Mouse (Mus musculus): ENCODE measurements around the gene Homer2. TPM values are rescaled to one million over a fixed set of nuclear protein-coding genes. Genes with fewer than 3 reads are reported as not detected.

The Homer2 gene
- polyA plus RNA-seq, 1 experiment from 2014 or later, result 33.8 TPM

DNA sequence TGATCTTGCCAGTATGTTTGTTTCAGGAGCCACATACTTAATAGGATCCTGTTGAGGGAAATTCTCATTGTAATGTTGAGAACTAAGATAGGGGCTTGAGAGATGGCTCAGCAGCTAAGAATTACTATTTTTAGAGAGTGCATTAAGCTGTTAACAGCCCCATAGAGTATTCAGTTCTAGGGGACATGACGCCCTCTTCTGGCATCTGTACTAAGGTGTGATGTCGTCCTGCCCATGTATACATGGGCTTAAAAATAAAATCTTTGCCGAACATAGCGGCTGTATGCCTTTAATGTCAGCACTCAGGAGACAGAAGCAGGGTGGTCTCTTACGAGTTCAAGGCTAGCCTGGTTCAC, 136.6 kb downstream of the Homer2 start:
- Histone ChIP-seq H3K36me3 (ENCODE audit: control insufficient read depth, insufficient read depth, low read length) (peaks cover 3% of the 10 kb centered on the region; the same call in 1 of the 2 replicates), H3K9ac (ENCODE audit: low read length) (no peak overlapping the region), H3K4me2 (ENCODE audit: low read length) (peak overlapping the region; percentile 69), H3K27me3 (replicated peaks; ENCODE audit: control insufficient read depth, insufficient read depth, low read length) (no peaks in the 10 kb centered on the region), H3K4me1 (replicated peaks; ENCODE audit: control insufficient read depth, insufficient read depth, low read length) (peaks cover 5% of the 10 kb centered on the region; the same call in 1 of the 2 replicates), H3K4me3 (ENCODE audit: low read depth, low read length) (peak overlapping the region; percentile 78), H3K27ac (ENCODE audit: low read depth) (0 out of 2 replicates have a peak overlapping the region, but pooled peaks have one; percentile 88), H3K9me3 (ENCODE audit: control insufficient read depth, low read length) (no peaks in the 10 kb centered on the region)
- under 1% methylated on average over 5 of the region's 5 CpGs for WGBS
- no peak for ATAC-seq (replicated peaks; ENCODE audit: low FRiP score, low TSS enrichment, low read depth)
- DNase-seq (ENCODE audit: low spot score), result no peak

GRCm38 (mm10) chr7:81570271-81570670, 137.1 kb downstream of the Homer2 start:
- ATAC-seq (replicated peaks; ENCODE audit: low FRiP score, low TSS enrichment, low read depth) (no peak), DNase-seq (ENCODE audit: low spot score) (no peak)
- 82% methylated on average over 3 of the region's 3 CpGs for WGBS
- H3K27ac ChIP-seq (ENCODE audit: low read depth), result no peak overlapping the region
- no peak overlapping the region for H3K9ac ChIP-seq (ENCODE audit: low read length)
- H3K4me3 ChIP-seq (ENCODE audit: low read depth, low read length), result no peak overlapping the region
- no peaks in the 10 kb centered on the region for H3K9me3 ChIP-seq (ENCODE audit: control insufficient read depth, low read length)
- H3K27me3 ChIP-seq (replicated peaks; ENCODE audit: control insufficient read depth, insufficient read depth, low read length), result no peaks in the 10 kb centered on the region
- H3K36me3 ChIP-seq (ENCODE audit: control insufficient read depth, insufficient read depth, low read length), result no peaks in the 10 kb centered on the region
- H3K4me1 ChIP-seq (replicated peaks; ENCODE audit: control insufficient read depth, insufficient read depth, low read length), result peaks cover 5% of the 10 kb centered on the region; the same call in 1 of the 2 replicates
- no peak overlapping the region for H3K4me2 ChIP-seq (ENCODE audit: low read length)

DNA sequence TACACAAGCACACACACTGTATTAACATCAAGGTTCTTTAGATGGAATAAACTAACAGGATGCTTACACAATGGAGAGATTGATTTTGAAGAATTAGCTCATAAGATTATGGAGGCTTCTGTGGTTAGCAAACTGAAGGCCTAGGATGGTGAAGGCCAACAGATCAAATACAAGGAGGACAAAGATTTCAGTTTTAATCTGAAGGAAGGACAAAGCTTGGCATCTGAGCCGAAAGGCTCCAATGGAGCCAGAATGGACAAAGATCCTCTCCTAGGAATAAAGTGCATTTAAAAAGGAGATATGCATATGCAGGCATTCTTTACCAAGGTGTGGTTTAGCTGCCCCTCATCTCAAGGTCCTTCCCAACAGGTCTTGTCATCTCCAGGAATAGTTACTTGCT, 137.5 kb downstream of the Homer2 start:
- ATAC-seq (replicated peaks; ENCODE audit: low FRiP score, low TSS enrichment, low read depth), result no peak

GRCm38 (mm10) chr7:81567396-81567795, 139.9 kb downstream of the Homer2 start:
- no peaks in the 10 kb centered on the region; the same call in 1 of the 2 replicates for H3K4me1 ChIP-seq (replicated peaks; ENCODE audit: control insufficient read depth, insufficient read depth, low read length)
- DNase-seq (ENCODE audit: low spot score), result no peak
- H3K4me3 ChIP-seq (ENCODE audit: low read depth, low read length), result no peak overlapping the region
- no peak overlapping the region for H3K4me2 ChIP-seq (ENCODE audit: low read length)
- 92% methylated on average over 5 of the region's 5 CpGs for WGBS
- H3K36me3 ChIP-seq (ENCODE audit: control insufficient read depth, insufficient read depth, low read length), result no peaks in the 10 kb centered on the region
- no peak overlapping the region for H3K9ac ChIP-seq (ENCODE audit: low read length)
- no peak overlapping the region for H3K27ac ChIP-seq (ENCODE audit: low read depth)
- ATAC-seq (replicated peaks; ENCODE audit: low FRiP score, low TSS enrichment, low read depth), result no peak
- no peaks in the 10 kb centered on the region for H3K27me3 ChIP-seq (replicated peaks; ENCODE audit: control insufficient read depth, insufficient read depth, low read length)
- no peaks in the 10 kb centered on the region for H3K9me3 ChIP-seq (ENCODE audit: control insufficient read depth, low read length)

More for the DNA sequence above, 137.5 kb downstream of the Homer2 start:
- Histone ChIP-seq H3K36me3 (ENCODE audit: control insufficient read depth, insufficient read depth, low read length) (no peaks in the 10 kb centered on the region), H3K4me3 (ENCODE audit: low read depth, low read length) (no peak overlapping the region), H3K4me1 (replicated peaks; ENCODE audit: control insufficient read depth, insufficient read depth, low read length) (peaks cover 5% of the 10 kb centered on the region; the same call in 1 of the 2 replicates), H3K4me2 (ENCODE audit: low read length) (no peak overlapping the region), H3K9me3 (ENCODE audit: control insufficient read depth, low read length) (no peaks in the 10 kb centered on the region), H3K9ac (ENCODE audit: low read length) (no peak overlapping the region), H3K27ac (ENCODE audit: low read depth) (no peak overlapping the region), H3K27me3 (replicated peaks; ENCODE audit: control insufficient read depth, insufficient read depth, low read length) (no peaks in the 10 kb centered on the region)
- no peak for DNase-seq (ENCODE audit: low spot score)
- 100% methylated on average over 1 of the region's 1 CpGs for WGBS

GRCm38 (mm10) chr7:81566892-81567291, 140.4 kb downstream of the Homer2 start, which contains the start of gene Fsd2:
TSS of gene Fsd2 (minus strand) at chr7:81566944.
- H3K27ac ChIP-seq (ENCODE audit: low read depth), result no peak within 1 kb of the TSS

GRCm38 (mm10) chr7:81566332-81566731, 141.0 kb downstream of the Homer2 start:
- Histone ChIP-seq H3K36me3 (ENCODE audit: control insufficient read depth, insufficient read depth, low read length) (no peaks in the 10 kb centered on the region), H3K4me2 (ENCODE audit: low read length) (no peak overlapping the region), H3K27me3 (replicated peaks; ENCODE audit: control insufficient read depth, insufficient read depth, low read length) (no peaks in the 10 kb centered on the region), H3K4me3 (ENCODE audit: low read depth, low read length) (no peak overlapping the region), H3K4me1 (replicated peaks; ENCODE audit: control insufficient read depth, insufficient read depth, low read length) (no peaks in the 10 kb centered on the region), H3K27ac (ENCODE audit: low read depth) (no peak overlapping the region), H3K9ac (ENCODE audit: low read length) (no peak overlapping the region), H3K9me3 (ENCODE audit: control insufficient read depth, low read length) (no peaks in the 10 kb centered on the region)
- no peak for DNase-seq (ENCODE audit: low spot score)
- WGBS, result 77% methylated on average over 4 of the region's 4 CpGs
- ATAC-seq (replicated peaks; ENCODE audit: low FRiP score, low TSS enrichment, low read depth), result no peak

More at GRCm38 (mm10) chr7:81566892-81567291, 140.4 kb downstream of the Homer2 start, which contains the start of gene Fsd2:
- no peak within 1 kb of the TSS for H3K4me2 ChIP-seq (ENCODE audit: low read length)
- DNase-seq (ENCODE audit: low spot score) (no peak), ATAC-seq (replicated peaks; ENCODE audit: low FRiP score, low TSS enrichment, low read depth) (no peak)
- H3K9ac ChIP-seq (ENCODE audit: low read length), result no peak within 1 kb of the TSS
- H3K4me3 ChIP-seq (ENCODE audit: low read depth, low read length), result no peak within 1 kb of the TSS
- H3K4me1 ChIP-seq (replicated peaks; ENCODE audit: control insufficient read depth, insufficient read depth, low read length), result no peaks in the 10 kb centered on the region; the same call in 1 of the 2 replicates
- 82% methylated on average over 9 of the region's 9 CpGs for WGBS
- H3K36me3 ChIP-seq (ENCODE audit: control insufficient read depth, insufficient read depth, low read length), result no peaks in the 10 kb centered on the region
- no peaks in the 10 kb centered on the region for H3K9me3 ChIP-seq (ENCODE audit: control insufficient read depth, low read length)
- H3K27me3 ChIP-seq (replicated peaks; ENCODE audit: control insufficient read depth, insufficient read depth, low read length), result no peaks in the 10 kb centered on the region

GRCm38 (mm10) chr7:81565381-81566055, 141.8 kb downstream of the Homer2 start:
- Histone ChIP-seq H3K4me2 (ENCODE audit: low read length) (no peak overlapping the region), H3K4me3 (ENCODE audit: low read depth, low read length) (no peak overlapping the region), H3K9ac (ENCODE audit: low read length) (no peak overlapping the region), H3K4me1 (replicated peaks; ENCODE audit: control insufficient read depth, insufficient read depth, low read length) (no peaks in the 10 kb centered on the region), H3K36me3 (ENCODE audit: control insufficient read depth, insufficient read depth, low read length) (no peaks in the 10 kb centered on the region), H3K27ac (ENCODE audit: low read depth) (no peak overlapping the region), H3K27me3 (replicated peaks; ENCODE audit: control insufficient read depth, insufficient read depth, low read length) (no peaks in the 10 kb centered on the region), H3K9me3 (ENCODE audit: control insufficient read depth, low read length) (no peaks in the 10 kb centered on the region)
- 64% methylated on average over 7 of the region's 7 CpGs for WGBS
- no peak for ATAC-seq (replicated peaks; ENCODE audit: low FRiP score, low TSS enrichment, low read depth)
- DNase-seq (ENCODE audit: low spot score), result no peak

DNA sequence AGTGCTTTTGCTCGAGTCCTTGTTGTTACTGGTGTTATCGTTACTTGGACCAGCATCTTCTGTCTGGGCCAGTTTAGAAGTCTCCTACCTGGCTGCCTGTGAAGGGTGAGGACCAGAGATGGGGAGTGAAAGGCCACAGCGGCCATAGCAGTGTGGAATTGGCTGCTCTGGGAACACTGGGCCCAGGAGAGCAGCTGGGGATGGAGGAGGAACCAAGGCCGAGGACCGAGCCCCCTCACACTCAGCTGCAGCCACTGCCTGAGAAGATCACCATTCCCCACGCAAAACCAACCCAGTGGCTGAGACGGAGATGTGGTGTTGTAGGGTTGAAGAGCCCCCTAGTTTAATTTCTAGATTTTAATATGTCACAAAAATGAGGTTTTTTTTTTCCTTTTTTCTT, 142.6 kb downstream of the Homer2 start:
- DNase-seq (ENCODE audit: low spot score), result no peak
- H3K9me3 ChIP-seq (ENCODE audit: control insufficient read depth, low read length), result no peaks in the 10 kb centered on the region

DNA sequence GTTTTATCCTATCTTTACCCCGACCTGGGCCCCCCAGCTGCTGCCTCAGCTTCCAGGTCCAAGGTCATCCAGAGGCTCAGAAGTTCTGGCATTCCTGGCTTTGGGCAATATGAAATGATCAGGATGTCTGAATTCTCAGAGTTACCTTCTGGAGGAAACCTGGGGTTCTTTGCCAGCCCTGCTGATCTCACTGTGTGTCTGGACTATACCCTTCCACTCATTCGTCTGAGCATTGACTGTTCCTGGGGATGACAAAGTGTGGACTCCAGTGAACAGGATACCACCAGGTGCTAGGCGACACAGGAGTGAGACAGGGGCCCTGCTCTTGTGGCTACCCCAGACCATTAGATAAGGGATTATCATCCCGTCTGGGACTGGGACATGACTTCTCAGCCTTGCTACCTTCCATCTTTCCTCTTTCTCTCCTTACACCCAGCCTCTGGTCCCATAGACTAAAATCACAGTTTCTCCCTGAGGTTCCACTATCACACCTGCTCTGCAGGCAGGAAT, 143.8 kb downstream of the Homer2 start:
- H3K27ac ChIP-seq (ENCODE audit: low read depth), result no peak overlapping the region
- DNase-seq (ENCODE audit: low spot score), result no peak

More for the DNA sequence above, 142.6 kb downstream of the Homer2 start:
- Histone ChIP-seq H3K27me3 (replicated peaks; ENCODE audit: control insufficient read depth, insufficient read depth, low read length) (no peaks in the 10 kb centered on the region), H3K4me1 (replicated peaks; ENCODE audit: control insufficient read depth, insufficient read depth, low read length) (no peaks in the 10 kb centered on the region), H3K36me3 (ENCODE audit: control insufficient read depth, insufficient read depth, low read length) (no peaks in the 10 kb centered on the region), H3K9ac (ENCODE audit: low read length) (no peak overlapping the region), H3K4me2 (ENCODE audit: low read length) (no peak overlapping the region), H3K4me3 (ENCODE audit: low read depth, low read length) (no peak overlapping the region), H3K27ac (ENCODE audit: low read depth) (no peak overlapping the region)
- no peak for ATAC-seq (replicated peaks; ENCODE audit: low FRiP score, low TSS enrichment, low read depth)
- WGBS, result 73% methylated on average over 7 of the region's 7 CpGs

More for the DNA sequence above, 143.8 kb downstream of the Homer2 start:
- 80% methylated on average over 4 of the region's 4 CpGs for WGBS
- no peak overlapping the region for H3K4me2 ChIP-seq (ENCODE audit: low read length)
- no peaks in the 10 kb centered on the region for H3K9me3 ChIP-seq (ENCODE audit: control insufficient read depth, low read length)
- H3K36me3 ChIP-seq (ENCODE audit: control insufficient read depth, insufficient read depth, low read length), result no peaks in the 10 kb centered on the region
- H3K4me1 ChIP-seq (replicated peaks; ENCODE audit: control insufficient read depth, insufficient read depth, low read length), result no peaks in the 10 kb centered on the region
- H3K27me3 ChIP-seq (replicated peaks; ENCODE audit: control insufficient read depth, insufficient read depth, low read length), result no peaks in the 10 kb centered on the region
- no peak for ATAC-seq (replicated peaks; ENCODE audit: low FRiP score, low TSS enrichment, low read depth)
- H3K9ac ChIP-seq (ENCODE audit: low read length), result no peak overlapping the region
- H3K4me3 ChIP-seq (ENCODE audit: low read depth, low read length), result no peak overlapping the region

All from intestine, embryonic 14.5 days (tissue).